Mouse (Mus musculus) heart, embryonic 15.5 days (tissue): Measurements from ENCODE around the gene Cadm1. TPM values are rescaled to one million over a fixed set of nuclear protein-coding genes. Genes with fewer than 3 reads are reported as not detected.

Experiments
- ATAC-seq: fragments of 200-750 bp; cut with Nextera tagmentation; replicated peaks from 2 replicates; pipeline ENCODE4 v1.8.0; 2017; ENCODE audit warnings: low read depth, moderate TSS enrichment; ENCODE audit not compliant: insufficient number of reproducible peaks, insufficient read depth, low FRiP score
- H3K27ac ChIP-seq: fragments of 300-500 bp; sonication (generic); 2 replicates; pipeline ENCODE4 v1.5.1; 2015; ENCODE audit warnings: mild to moderate bottlenecking, inconsistent platforms
- H3K27me3 ChIP-seq: fragments of 300-500 bp; sonication (generic); 2 replicates; pipeline ENCODE4 v1.6.1; 2015; ENCODE audit warnings: inconsistent platforms
- H3K36me3 ChIP-seq: fragments of 300-500 bp; sonication (generic); 2 replicates; pipeline ENCODE4 v1.6.1; 2015; ENCODE audit warnings: mild to moderate bottlenecking, inconsistent platforms
- H3K4me1 ChIP-seq: fragments of 300-500 bp; sonication (generic); replicated peaks from 2 replicates; pipeline ENCODE4 v1.6.1; 2015; ENCODE audit warnings: inconsistent platforms
- H3K4me2 ChIP-seq: fragments of 300-500 bp; sonication (generic); 2 replicates; pipeline ENCODE4 v1.6.1; 2015; ENCODE audit warnings: inconsistent platforms, mild to moderate bottlenecking, moderate library complexity
- H3K4me3 ChIP-seq: fragments of 300-500 bp; sonication (generic); 2 replicates; pipeline ENCODE4 v1.5.1; 2015; ENCODE audit warnings: mild to moderate bottlenecking, inconsistent platforms
- H3K9ac ChIP-seq: fragments of 300-500 bp; sonication (generic); 2 replicates; pipeline ENCODE4 v1.6.1; 2015; ENCODE audit warnings: mild to moderate bottlenecking, inconsistent platforms
- H3K9me3 ChIP-seq: fragments of 300-500 bp; sonication (generic); replicated peaks from 2 replicates; pipeline ENCODE4 v1.6.1; 2016; ENCODE audit warnings: inconsistent platforms
- WGBS: fragments of 180-500 bp; shearing (Covaris S2); methylation state at CpG from one replicate; pipeline ENCODE4 v1.1.7; 2015; ENCODE audit warnings: mixed read lengths; 5-methylcytosine and 5-hydroxymethylcytosine counted together
- polyA plus RNA-seq: library from polyadenylated mRNA; unstranded; fragments of >200 nt; fragmentation: Nextera tagmentation; extraction: Ambion mirVana; gene quantifications from 2 replicates; pipeline ENCODE4 v1.2.1, GENCODE M21; 2015

The Cadm1 gene
- polyA plus RNA-seq, 1 experiment from 2014 or later, result 12.6 TPM

GRCm38 (mm10) chr9:47843328-47843727 lies 313.4 kb downstream of the Cadm1 start:
- ATAC-seq, result no peak
- Histone ChIP-seq H3K4me1 (no peaks in the 10 kb centered on the region), H3K9me3 (no peaks in the 10 kb centered on the region), H3K4me2 (no peak overlapping the region), H3K27me3 (peaks cover 8% of the 10 kb centered on the region; the same call in 1 of the 2 replicates), H3K36me3 (no peaks in the 10 kb centered on the region), H3K4me3 (no peak overlapping the region), H3K9ac (no peak overlapping the region), H3K27ac (no peak overlapping the region)
- 77% methylated on average over 6 of the region's 6 CpGs for WGBS

GRCm38 (mm10) chr9:47846275-47846674 lies 316.3 kb downstream of the Cadm1 start:
- Histone ChIP-seq H3K4me1 (no peaks in the 10 kb centered on the region), H3K36me3 (no peaks in the 10 kb centered on the region), H3K9ac (no peak overlapping the region), H3K9me3 (no peaks in the 10 kb centered on the region), H3K27me3 (0 out of 2 replicates have a peak, but pooled peaks cover 4% of the 10 kb centered on the region), H3K4me2 (no peak overlapping the region), H3K4me3 (no peak overlapping the region), H3K27ac (no peak overlapping the region)
- WGBS, result 72% methylated on average over 10 of the region's 10 CpGs
- no peak for ATAC-seq

- Histone ChIP-seq H3K4me3 (no peak overlapping the region), H3K36me3 (no peaks in the 10 kb centered on the region), H3K4me2 (no peak overlapping the region), H3K27ac (no peak overlapping the region), H3K27me3 (0 out of 2 replicates have a peak, but pooled peaks cover 4% of the 10 kb centered on the region), H3K9ac (no peak overlapping the region), H3K9me3 (no peaks in the 10 kb centered on the region), H3K4me1 (no peaks in the 10 kb centered on the region)
- WGBS, result 72% methylated on average over 6 of the region's 6 CpGs
- no peak for ATAC-seq
Measured at GRCm38 (mm10) chr9:47846926-47847325, 317.0 kb downstream of the Cadm1 start.

GRCm38 (mm10) chr9:47847797-47848196 lies 317.8 kb downstream of the Cadm1 start:
- no peaks in the 10 kb centered on the region for H3K36me3 ChIP-seq
- no peak for ATAC-seq
- H3K4me1 ChIP-seq, result no peaks in the 10 kb centered on the region
- no peaks in the 10 kb centered on the region for H3K9me3 ChIP-seq
- H3K4me2 ChIP-seq, result no peak overlapping the region
- H3K27me3 ChIP-seq, result 0 out of 2 replicates have a peak, but pooled peaks cover 4% of the 10 kb centered on the region
- H3K9ac ChIP-seq, result no peak overlapping the region
- H3K4me3 ChIP-seq, result no peak overlapping the region
- no peak overlapping the region for H3K27ac ChIP-seq
- WGBS, result 24% methylated on average over 4 of the region's 4 CpGs

DNA sequence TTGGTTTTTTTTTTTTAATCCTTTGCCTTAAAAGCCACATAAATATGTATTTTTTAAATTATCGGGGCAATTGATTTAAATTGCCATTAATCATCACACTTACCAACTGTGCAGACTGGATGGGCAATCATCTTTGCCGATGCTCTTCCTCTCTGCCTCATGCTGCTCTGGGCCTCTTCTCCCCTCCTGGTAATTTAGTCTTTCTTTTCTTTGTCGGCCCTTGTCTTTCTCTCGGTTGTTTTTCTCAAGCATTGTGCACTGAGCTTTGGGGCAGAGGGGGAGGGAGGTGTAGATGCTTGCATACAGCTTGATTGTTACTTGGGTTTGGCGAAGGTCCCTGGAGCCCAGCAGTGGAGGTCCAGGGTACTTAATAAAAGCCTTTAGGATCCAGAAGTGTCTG lies 318.8 kb downstream of the Cadm1 start:
- WGBS, result 75% methylated on average over 5 of the region's 5 CpGs
- ATAC-seq, result no peak

GRCm38 (mm10) chr9:47856311-47856710 lies 326.3 kb downstream of the Cadm1 start:
- Histone ChIP-seq H3K4me1 (no peaks in the 10 kb centered on the region), H3K4me2 (no peak overlapping the region), H3K27ac (no peak overlapping the region), H3K36me3 (no peaks in the 10 kb centered on the region), H3K27me3 (no peaks in the 10 kb centered on the region), H3K9me3 (no peaks in the 10 kb centered on the region), H3K4me3 (no peak overlapping the region), H3K9ac (no peak overlapping the region)
- no peak for ATAC-seq
- 85% methylated on average over 8 of the region's 8 CpGs for WGBS

More for the DNA sequence above, 318.8 kb downstream of the Cadm1 start:
- no peaks in the 10 kb centered on the region for H3K36me3 ChIP-seq
- no peak overlapping the region for H3K4me3 ChIP-seq
- no peak overlapping the region for H3K27ac ChIP-seq
- 0 out of 2 replicates have a peak, but pooled peaks cover 4% of the 10 kb centered on the region for H3K27me3 ChIP-seq
- no peak overlapping the region for H3K4me2 ChIP-seq
- H3K4me1 ChIP-seq, result no peaks in the 10 kb centered on the region
- H3K9me3 ChIP-seq, result no peaks in the 10 kb centered on the region
- H3K9ac ChIP-seq, result no peak overlapping the region

DNA sequence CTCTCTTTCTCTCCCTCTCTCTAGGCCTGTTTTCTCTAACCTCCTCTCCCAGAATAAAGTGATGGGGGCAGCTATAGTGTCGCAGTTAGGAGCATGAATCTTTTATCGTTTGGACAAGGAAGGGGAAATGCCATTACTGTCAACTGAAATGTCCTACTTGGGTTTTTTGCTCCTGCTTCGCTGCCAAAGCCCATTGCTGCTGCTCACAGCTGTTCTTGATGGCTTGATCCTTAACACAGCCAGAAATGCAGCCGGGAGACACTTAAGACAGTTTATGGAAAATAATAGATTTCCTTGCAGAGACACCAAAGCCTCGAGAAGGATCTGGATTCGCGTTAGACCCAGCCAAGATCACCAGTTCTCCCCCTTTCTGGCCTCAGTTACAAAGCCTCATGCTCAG lies 327.3 kb downstream of the Cadm1 start:
- no peaks in the 10 kb centered on the region for H3K4me1 ChIP-seq
- no peak overlapping the region for H3K4me2 ChIP-seq
- ATAC-seq, result no peak
- H3K27me3 ChIP-seq, result no peaks in the 10 kb centered on the region
- no peaks in the 10 kb centered on the region for H3K9me3 ChIP-seq
- no peak overlapping the region for H3K27ac ChIP-seq
- H3K36me3 ChIP-seq, result no peaks in the 10 kb centered on the region
- H3K9ac ChIP-seq, result no peak overlapping the region
- WGBS, result 71% methylated on average over 7 of the region's 7 CpGs
- H3K4me3 ChIP-seq, result no peak overlapping the region

- no peaks in the 10 kb centered on the region for H3K9me3 ChIP-seq
- no peaks in the 10 kb centered on the region for H3K27me3 ChIP-seq
- H3K4me2 ChIP-seq, result no peak overlapping the region
- no peaks in the 10 kb centered on the region for H3K4me1 ChIP-seq
- H3K4me3 ChIP-seq, result no peak overlapping the region
- H3K27ac ChIP-seq, result no peak overlapping the region
- no peak for ATAC-seq
- H3K36me3 ChIP-seq, result no peaks in the 10 kb centered on the region
- 62% methylated on average over 5 of the region's 5 CpGs for WGBS
- no peak overlapping the region for H3K9ac ChIP-seq
Measured at GRCm38 (mm10) chr9:47858134-47858533, 328.2 kb downstream of the Cadm1 start.

DNA sequence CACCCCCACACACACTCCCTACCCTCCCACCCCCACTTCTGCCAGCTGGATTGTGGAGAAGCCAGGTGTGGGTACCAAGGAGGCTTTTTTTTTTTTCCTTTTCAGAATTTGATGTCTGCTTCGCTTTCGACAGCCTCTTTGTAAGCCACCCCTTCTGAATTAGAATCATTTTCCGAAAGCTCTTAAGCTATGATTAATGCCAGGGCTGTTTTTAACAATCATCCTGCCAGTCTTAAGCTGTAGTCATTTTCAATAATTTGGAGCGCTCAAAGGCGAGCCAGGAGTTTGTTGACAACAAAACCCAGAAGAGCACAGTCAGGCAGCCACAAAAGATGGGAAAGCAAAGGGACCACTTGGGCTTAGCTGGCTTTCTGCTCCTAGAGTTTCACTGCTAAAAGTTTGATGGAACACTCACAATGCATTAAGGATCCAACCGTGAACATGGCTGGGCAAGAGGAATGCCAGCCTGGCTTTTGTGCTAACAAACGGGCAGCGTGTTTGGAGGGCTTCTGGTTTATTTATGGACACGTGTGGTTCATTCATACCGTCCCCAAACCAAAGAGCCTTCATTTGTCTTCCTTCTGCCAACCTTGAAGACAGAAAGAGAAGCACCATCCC lies 328.9 kb downstream of the Cadm1 start:
- Histone ChIP-seq H3K27me3 (no peaks in the 10 kb centered on the region), H3K9me3 (no peaks in the 10 kb centered on the region), H3K4me1 (no peaks in the 10 kb centered on the region), H3K4me3 (no peak overlapping the region), H3K27ac (no peak overlapping the region), H3K4me2 (no peak overlapping the region), H3K36me3 (no peaks in the 10 kb centered on the region), H3K9ac (no peak overlapping the region)
- WGBS, result 75% methylated on average over 10 of the region's 10 CpGs
- ATAC-seq, result no peak

GRCm38 (mm10) chr9:47860994-47861393 lies 331.0 kb downstream of the Cadm1 start:
- Histone ChIP-seq H3K4me1 (no peaks in the 10 kb centered on the region), H3K9me3 (no peaks in the 10 kb centered on the region), H3K27ac (no peak overlapping the region), H3K4me2 (no peak overlapping the region), H3K4me3 (no peak overlapping the region), H3K27me3 (no peaks in the 10 kb centered on the region), H3K36me3 (no peaks in the 10 kb centered on the region), H3K9ac (no peak overlapping the region)
- 80% methylated on average over 3 of the region's 3 CpGs for WGBS
- no peak for ATAC-seq

DNA sequence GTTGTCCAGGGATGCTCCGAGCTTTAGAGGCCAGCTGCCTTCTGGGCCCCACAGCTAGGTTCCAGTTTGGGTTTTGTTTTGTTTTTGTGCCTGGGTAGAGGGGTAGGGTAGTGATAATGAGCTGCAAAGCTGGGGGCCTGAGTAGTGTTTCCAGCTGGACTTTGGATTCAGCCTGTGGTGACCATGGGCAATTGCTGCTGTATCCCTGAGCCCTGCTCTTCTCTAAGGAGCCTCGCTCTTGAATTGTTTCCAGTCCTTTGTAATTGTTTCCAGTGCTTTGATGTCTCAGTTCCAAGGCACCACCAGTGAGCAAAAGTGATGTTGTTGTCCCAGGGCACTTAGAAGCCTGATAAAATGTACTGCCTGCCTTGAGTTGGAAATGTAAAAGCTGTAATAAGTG lies 331.8 kb downstream of the Cadm1 start:
- no peak for ATAC-seq
- H3K27ac ChIP-seq, result no peak overlapping the region
- H3K27me3 ChIP-seq, result no peaks in the 10 kb centered on the region
- no peak overlapping the region for H3K4me3 ChIP-seq
- no peaks in the 10 kb centered on the region for H3K36me3 ChIP-seq
- WGBS, result 49% methylated on average over 2 of the region's 2 CpGs
- H3K9me3 ChIP-seq, result no peaks in the 10 kb centered on the region
- H3K4me1 ChIP-seq, result no peaks in the 10 kb centered on the region
- no peak overlapping the region for H3K9ac ChIP-seq
- H3K4me2 ChIP-seq, result no peak overlapping the region

- no peak overlapping the region for H3K4me3 ChIP-seq
- WGBS, result 53% methylated on average over 1 of the region's 1 CpGs
- ATAC-seq, result no peak
- no peak overlapping the region for H3K4me2 ChIP-seq
- H3K4me1 ChIP-seq, result no peaks in the 10 kb centered on the region
- no peak overlapping the region for H3K9ac ChIP-seq
- H3K9me3 ChIP-seq, result no peaks in the 10 kb centered on the region
- no peaks in the 10 kb centered on the region for H3K27me3 ChIP-seq
- no peak overlapping the region for H3K27ac ChIP-seq
- H3K36me3 ChIP-seq, result no peaks in the 10 kb centered on the region
Measured at GRCm38 (mm10) chr9:47866001-47866400, 336.0 kb downstream of the Cadm1 start.
